Mouse (Mus musculus): Measurements from ENCODE around the gene Zbtb16. TPM values are rescaled to one million over a fixed set of nuclear protein-coding genes. Genes with fewer than 3 reads are reported as not detected.

Zbtb16 gene
- total RNA-seq, 2 experiments from 2014 or later: 132 to 167 TPM

GRCm38 (mm10) chr9:48666702-48667101 is 169.3 kb downstream of the Zbtb16 start:
- no peak for DNase-seq (ENCODE audit: low spot score)
- intact Hi-C loops (cut with DNase I): no loop called here

- DNase-seq (ENCODE audit: low spot score): no peak
- intact Hi-C loops (cut with DNase I): no loop called here
Observed at GRCm38 (mm10) chr9:48663052-48663433, 173.0 kb downstream of the Zbtb16 start.

DNA sequence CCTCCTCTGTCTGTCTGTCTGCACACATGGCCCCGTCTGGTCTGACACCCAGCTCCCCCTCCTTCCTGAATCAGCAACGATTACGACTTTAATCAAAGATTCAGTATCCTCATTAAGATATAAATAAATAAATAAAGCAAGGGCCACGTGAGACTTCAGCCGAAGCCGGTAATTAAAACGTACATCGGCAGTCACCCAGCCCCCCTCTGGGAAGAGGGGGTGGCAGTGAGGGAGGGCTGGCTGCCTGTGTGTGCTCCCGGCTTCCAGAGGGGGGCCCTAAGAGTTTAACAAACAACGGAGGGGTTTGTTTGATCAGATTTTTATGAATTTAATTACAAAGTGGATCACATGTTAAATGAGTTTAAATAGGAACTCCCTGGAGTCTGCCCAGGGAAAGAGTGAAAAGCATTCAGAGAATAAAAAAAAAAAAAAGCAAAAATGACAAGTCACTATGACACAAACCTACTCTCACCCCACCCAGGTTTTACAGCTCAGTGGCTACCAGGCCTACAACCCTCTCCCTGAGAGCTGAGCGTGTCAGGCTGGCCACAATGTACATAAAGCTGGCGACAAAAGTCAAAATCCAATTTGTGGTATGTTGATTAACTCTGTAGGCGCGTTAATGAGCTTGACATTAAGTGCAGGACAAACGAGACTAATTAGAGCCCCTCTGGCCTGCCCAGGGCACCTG is 173.5 kb downstream of the Zbtb16 start:
- intact Hi-C loops (cut with DNase I): no loop called here
- DNase-seq (ENCODE audit: low spot score): no peak

DNA sequence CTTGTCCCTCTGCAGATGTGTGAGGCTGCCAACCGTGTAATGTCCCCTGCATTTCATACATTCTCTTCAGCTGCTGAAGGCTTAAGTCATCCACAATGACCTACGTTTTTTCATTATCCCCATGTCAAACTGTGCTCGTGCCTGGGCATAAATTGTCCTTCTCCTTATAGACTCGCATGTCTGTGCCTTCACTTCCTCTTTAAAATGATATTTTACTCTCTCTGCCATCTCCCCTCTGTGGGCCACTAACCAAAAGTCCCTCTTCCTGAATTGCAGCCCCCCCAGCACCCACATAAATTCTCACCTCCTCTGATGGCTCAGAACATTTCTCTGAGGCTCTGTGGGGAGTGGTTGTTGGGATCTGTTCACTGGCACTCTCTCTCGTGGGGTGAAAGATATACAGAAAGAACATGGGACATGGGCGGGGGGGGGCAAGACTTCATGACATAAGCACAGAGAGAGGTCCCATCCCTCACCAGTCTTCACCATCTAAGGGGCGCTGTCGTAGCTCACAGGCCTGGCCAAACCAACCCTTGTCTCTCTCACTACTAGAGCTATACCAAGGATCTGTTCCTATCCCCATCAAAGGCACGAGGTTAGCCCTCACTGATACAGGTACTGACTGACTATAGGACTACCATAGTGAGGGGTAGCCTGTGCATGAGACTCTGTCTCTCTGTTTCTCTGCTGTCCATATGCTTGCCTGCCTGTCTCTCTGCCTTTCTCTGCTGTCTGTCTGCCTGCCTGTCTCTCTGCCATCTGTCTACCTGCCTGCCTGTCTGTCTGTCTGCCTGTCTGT is 174.6 kb downstream of the Zbtb16 start:
- intact Hi-C loops (cut with DNase I): no loop called here
- DNase-seq (ENCODE audit: low spot score): no peak

DNA sequence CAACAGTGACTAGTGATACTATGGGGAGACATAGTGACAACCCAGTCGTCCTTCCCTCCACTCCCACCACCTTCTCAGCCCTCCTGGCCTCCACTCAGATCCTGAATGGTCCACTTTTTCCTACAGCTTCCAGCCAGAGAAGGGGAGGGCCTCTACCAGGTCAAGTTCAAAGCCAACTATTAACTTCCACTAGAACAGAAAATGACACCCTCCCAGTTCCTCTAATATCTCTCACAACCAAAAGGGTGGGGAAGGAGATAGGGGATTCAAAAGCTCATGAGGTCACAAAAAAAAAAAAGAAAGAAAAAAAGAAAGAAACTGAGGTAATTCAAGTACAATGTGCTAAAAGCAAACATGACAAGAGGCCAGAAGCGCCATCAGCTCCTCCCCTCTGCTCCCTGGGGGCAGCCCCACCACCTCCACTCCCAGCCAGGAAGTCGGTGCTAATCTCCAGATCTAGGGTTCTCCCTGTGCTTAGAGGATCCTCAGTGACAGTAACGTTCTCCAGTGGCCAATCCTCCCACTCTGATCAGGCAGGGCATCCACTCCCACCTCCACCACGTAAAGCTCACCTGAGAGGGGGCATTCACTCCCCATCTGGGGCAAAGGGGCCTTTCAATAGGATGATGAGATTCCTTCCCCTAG is 180.4 kb downstream of the Zbtb16 start:
- intact Hi-C loops (cut with DNase I): loop anchor here (2.0 to 5.0 kb wide), 2 partner anchors 17 to 42 kb away; no protein-coding TSS in a partner anchor
- no peak for DNase-seq (ENCODE audit: low spot score)

GRCm38 (mm10) chr9:48654730-48655129 is 181.3 kb downstream of the Zbtb16 start:
- intact Hi-C loops (cut with DNase I): loop anchor here (2.0 to 5.0 kb wide), 2 partner anchors 18 to 43 kb away; no protein-coding TSS in a partner anchor

DNA sequence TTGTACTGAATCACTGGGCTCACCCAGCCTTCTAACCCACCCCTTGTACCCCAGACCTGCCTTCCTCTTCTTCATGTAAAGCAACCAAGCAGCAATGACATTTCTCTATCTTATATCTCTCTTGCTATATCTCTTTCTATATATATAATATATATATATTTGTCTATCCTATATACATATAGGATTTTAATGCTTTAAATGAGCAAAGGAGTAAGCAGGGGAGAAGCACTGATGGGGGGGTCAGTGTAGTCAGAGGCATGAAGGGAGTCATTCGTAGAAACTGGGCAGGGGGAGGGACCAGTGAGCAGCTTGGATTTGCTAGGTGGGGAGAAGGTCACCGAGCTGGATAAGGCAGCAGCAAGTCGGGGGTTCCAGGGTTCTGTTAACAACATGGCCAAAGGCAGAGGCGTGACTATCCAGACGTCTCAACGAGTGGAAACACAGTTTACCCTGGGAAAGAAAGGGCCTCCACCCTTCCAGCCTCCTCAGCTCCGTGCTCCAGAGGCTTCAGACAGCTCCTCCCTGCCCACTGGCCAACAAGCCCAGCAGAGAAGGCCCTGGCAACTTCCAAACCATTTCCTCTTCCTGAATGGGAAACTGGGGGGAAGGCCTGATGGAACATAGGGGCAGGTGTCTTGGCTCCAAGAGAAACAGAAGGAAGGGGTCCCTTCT is 182.5 kb downstream of the Zbtb16 start:
- no peak for DNase-seq (ENCODE audit: low spot score)
- intact Hi-C loops (cut with DNase I): loop anchor here (2.0 kb wide), 1 partner anchor 19 kb away; no protein-coding TSS in a partner anchor

More at GRCm38 (mm10) chr9:48654730-48655129, 181.3 kb downstream of the Zbtb16 start:
- DNase-seq (ENCODE audit: low spot score): no peak

GRCm38 (mm10) chr9:48652026-48652425 is 184.0 kb downstream of the Zbtb16 start:
- DNase-seq (ENCODE audit: low spot score): no peak
- intact Hi-C loops (cut with DNase I): no loop called here

- DNase-seq (ENCODE audit: low spot score): no peak
- intact Hi-C loops (cut with DNase I): loop anchor here (1.0 kb wide), 1 partner anchor 70 kb away; no protein-coding TSS in a partner anchor
Observed at GRCm38 (mm10) chr9:48650846-48651245, 185.2 kb downstream of the Zbtb16 start.

DNA sequence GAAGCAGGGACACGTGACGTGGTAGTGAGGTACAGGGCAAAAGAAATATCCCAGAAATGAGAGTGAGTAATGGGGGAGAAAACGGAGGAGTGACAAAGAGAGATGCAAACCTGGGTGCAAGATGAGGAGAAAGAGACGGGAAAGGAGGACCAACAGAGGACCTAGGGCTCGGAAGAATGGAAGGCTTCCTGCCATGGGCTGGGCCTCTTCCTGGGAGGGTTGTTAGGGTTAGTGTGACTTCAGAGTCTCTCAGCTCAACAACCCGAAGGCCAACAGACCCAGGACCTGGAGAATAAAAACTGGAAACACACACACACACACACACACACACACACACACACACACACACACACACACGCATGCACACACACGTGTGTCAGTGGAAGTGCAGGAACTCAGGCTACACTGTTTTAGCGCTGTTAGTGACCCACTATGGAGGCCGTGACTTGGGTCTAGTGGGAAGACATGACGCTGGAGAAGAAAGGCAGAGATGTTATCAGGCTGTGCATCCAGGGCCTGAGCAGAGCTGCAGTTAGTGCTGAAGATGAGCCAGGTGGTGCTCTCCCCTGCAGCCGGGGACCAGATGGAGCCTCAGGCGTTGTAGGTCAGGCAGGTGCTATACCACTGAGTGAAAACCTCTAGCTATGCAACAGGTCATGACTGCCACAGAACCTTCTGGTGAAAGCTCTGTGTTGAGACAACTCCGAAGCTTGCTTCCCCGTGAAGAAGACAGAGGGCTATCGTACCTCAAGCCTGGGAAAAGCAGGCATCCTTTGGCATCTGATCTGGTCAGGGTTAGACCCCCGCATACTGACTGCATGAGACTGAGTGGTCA is 186.0 kb downstream of the Zbtb16 start:
- intact Hi-C loops (cut with DNase I): loop anchor here (1.0 to 5.0 kb wide), 3 partner anchors 57 to 402 kb away; no protein-coding TSS in a partner anchor
- DNase-seq (ENCODE audit: low spot score): no peak

DNA sequence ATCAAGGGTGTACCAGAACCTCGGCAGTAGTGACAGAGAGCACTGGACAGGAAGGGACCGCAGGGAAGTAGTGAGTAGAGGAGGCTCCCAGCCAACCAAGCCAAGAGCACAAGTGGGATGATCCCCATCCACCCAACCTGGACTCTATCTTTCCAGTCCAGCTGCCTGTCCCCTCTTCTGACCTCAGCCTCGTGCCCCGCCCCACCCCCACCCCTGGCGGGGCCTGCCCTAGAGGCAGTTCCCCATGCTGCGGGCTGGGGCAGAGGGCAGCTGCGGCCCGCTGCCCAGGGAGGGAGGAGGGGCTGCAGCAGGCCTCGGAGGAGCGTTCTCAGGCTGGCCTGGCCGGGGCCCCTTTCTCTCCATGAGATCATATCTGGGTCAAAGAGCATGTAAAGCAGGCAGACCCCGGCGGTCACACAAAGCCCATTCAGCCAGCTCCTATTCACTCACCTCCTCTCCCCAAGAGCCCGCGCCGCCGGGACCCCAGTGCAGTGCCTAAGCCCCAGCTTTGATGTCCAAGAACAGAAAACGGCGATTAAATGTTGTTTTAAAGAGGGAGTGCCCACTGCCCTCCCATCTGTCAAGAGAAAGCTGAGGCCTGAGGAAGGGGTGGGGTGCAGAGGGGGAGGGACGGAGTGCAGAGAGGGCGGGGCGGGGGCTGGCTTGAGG is 186.8 kb downstream of the Zbtb16 start:
- intact Hi-C loops (cut with DNase I): loop anchor here (5.0 kb wide), 2 partner anchors 58 to 403 kb away; no protein-coding TSS in a partner anchor
- peak; percentile 73 for DNase-seq (ENCODE audit: low spot score)

- intact Hi-C loops (cut with DNase I): loop anchor here (1.0 to 5.0 kb wide), 3 partner anchors 59 to 404 kb away; no protein-coding TSS in a partner anchor
- DNase-seq (ENCODE audit: low spot score): no peak
Observed at GRCm38 (mm10) chr9:48648285-48649097, 187.5 kb downstream of the Zbtb16 start.

DNA sequence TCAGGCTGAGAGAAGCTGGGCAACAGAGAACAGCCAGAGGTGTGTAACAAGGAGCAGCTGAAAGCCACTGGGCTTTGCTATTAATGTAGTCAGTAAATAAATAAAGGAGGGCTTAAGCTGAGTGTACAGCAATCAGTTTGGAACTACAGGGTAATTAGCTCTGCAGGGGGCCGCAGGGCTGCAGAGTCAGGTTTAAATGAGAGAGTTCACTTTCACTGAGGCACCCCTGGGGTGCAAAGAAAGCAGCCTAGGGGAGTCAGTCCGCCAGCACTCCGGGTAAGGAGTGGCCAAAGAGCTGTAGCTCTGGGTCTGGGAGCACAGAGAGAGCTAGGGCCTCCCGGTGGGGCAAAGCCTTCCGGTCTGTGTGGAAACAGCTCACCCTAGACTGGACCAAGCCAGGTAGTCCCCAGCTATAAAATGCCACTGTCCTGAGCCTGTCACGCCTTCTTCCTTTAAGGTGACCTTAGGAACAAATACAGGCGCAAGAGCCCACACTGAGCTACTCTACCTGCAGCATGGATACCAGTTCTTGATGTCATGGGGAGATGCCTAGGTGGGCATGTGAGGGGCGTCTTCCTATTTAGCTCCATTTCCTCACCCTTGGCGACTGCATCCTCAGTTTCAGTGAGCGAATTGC is 188.3 kb downstream of the Zbtb16 start:
- intact Hi-C loops (cut with DNase I): loop anchor here (1.0 to 5.0 kb wide), 4 partner anchors 60 to 405 kb away; no protein-coding TSS in a partner anchor
- DNase-seq (ENCODE audit: low spot score): no peak

- no peak for DNase-seq (ENCODE audit: low spot score)
- intact Hi-C loops (cut with DNase I): loop anchor here (1.0 to 5.0 kb wide), 7 partner anchors 60 to 405 kb away; no protein-coding TSS in a partner anchor
Observed at GRCm38 (mm10) chr9:48646781-48647647, 189.0 kb downstream of the Zbtb16 start.

DNA sequence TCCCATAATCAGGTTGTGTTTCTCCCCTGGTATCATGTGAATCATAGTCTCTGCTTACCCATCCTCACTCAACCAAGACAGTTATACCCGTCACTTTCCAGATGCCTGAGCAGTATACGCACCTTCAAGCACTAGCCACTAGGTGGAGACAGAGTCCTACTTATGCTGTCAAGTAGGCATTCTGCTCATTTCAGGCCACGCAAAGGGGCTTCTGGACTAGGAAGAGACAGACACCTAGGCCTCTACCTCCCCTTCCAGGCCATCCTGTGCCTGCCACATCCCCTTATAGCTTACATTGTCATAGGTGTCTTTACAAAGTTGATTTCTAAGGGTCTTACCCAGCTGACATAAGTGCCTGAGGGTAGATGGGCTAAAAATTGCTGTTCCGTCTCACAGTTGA is 189.8 kb downstream of the Zbtb16 start:
- intact Hi-C loops (cut with DNase I): loop anchor here (1.0 to 5.0 kb wide), 6 partner anchors 61 to 406 kb away; no protein-coding TSS in a partner anchor
- DNase-seq (ENCODE audit: low spot score): peak; percentile 57

- intact Hi-C loops (cut with DNase I): loop anchor here (1.0 to 5.0 kb wide), 7 partner anchors 62 to 407 kb away; no protein-coding TSS in a partner anchor
- no peak for DNase-seq (ENCODE audit: low spot score)
Observed at GRCm38 (mm10) chr9:48645648-48646126, 190.3 kb downstream of the Zbtb16 start.
